Mouse (Mus musculus) liver, adult 2 months (tissue): Measurements from ENCODE around the gene Agrp.

Experiments
- CTCF ChIP-seq: fragments of 200-500 bp; IDR thresholded peaks from 2 replicates; pipeline ENCODE4 v1.5.1; 2011; ENCODE audit warnings: low read depth, low read length, control low read depth
- POLR2A ChIP-seq: fragments of 200-500 bp; IDR thresholded peaks from 2 replicates; pipeline ENCODE4 v1.6.1; 2011; ENCODE audit warnings: low read length, control low read depth; ENCODE audit not compliant: insufficient read depth; ENCODE audit errors: extremely low read depth

- TF ChIP-seq CTCF (no peak), POLR2A (no peak)
These were observed 85.2 kb downstream of the Agrp start for GRCm38 (mm10) chr8:105552032-105552431.
